Mouse (Mus musculus): ENCODE measurements around the gene Upb1. TPM values are rescaled to one million over a fixed set of nuclear protein-coding genes. Genes with fewer than 3 reads are reported as not detected.
"Not testable (repeated sequence)": the region's sequence is repeated elsewhere in the genome, so short reads cannot be mapped to it uniquely, and the experiment has no call there.

Upb1 gene
- polyA plus RNA-seq, 1 experiment from 2014 or later = 0.41 TPM

- H3K4me3 ChIP-seq (ENCODE audit: low read depth, low read length) = no peak overlapping the region
- H3K27me3 ChIP-seq (ENCODE audit: control insufficient read depth, insufficient read depth, low read depth, low read length) = no peaks in the 10 kb centered on the region
- H3K27ac ChIP-seq (ENCODE audit: low read length) = no peak overlapping the region
- H3K9me3 ChIP-seq (replicated peaks; ENCODE audit: control insufficient read depth, low read length, poor library complexity, severe bottlenecking) = no peaks in the 10 kb centered on the region
- no peak for ATAC-seq
- H3K4me2 ChIP-seq (ENCODE audit: low read length) = no peak overlapping the region
- no peak overlapping the region for H3K9ac ChIP-seq (ENCODE audit: low read depth, low read length)
- no peaks in the 10 kb centered on the region for H3K4me1 ChIP-seq (ENCODE audit: control insufficient read depth, insufficient read depth, low read length)
- 85% methylated on average over 2 of the region's 2 CpGs for WGBS
- no peaks in the 10 kb centered on the region for H3K36me3 ChIP-seq (ENCODE audit: control insufficient read depth, insufficient read depth, low read length)
These were observed 10.8 kb upstream of the Upb1 start for GRCm38 (mm10) chr10:75390156-75390555.

GRCm38 (mm10) chr10:75390832-75391231 is 10.1 kb upstream of the Upb1 start:
- WGBS = 90% methylated on average over 4 of the region's 4 CpGs
- ATAC-seq = no peak
- H3K4me2 ChIP-seq (ENCODE audit: low read length) = no peak overlapping the region

GRCm38 (mm10) chr10:75394796-75395195 is 6.1 kb upstream of the Upb1 start:
- H3K27me3 ChIP-seq (ENCODE audit: control insufficient read depth, insufficient read depth, low read depth, low read length) = no peaks in the 10 kb centered on the region
- H3K4me3 ChIP-seq (ENCODE audit: low read depth, low read length) = no peak overlapping the region
- H3K4me2 ChIP-seq (ENCODE audit: low read length) = no peak overlapping the region
- no peaks in the 10 kb centered on the region for H3K36me3 ChIP-seq (ENCODE audit: control insufficient read depth, insufficient read depth, low read length)
- no peak overlapping the region for H3K9ac ChIP-seq (ENCODE audit: low read depth, low read length)
- no peaks in the 10 kb centered on the region for H3K9me3 ChIP-seq (replicated peaks; ENCODE audit: control insufficient read depth, low read length, poor library complexity, severe bottlenecking)
- ATAC-seq = no peak
- peaks cover 3% of the 10 kb centered on the region; the same call in 1 of the 2 replicates for H3K4me1 ChIP-seq (ENCODE audit: control insufficient read depth, insufficient read depth, low read length)
- H3K27ac ChIP-seq (ENCODE audit: low read length) = no peak overlapping the region
- WGBS = 89% methylated on average over 8 of the region's 8 CpGs

More at GRCm38 (mm10) chr10:75390832-75391231, 10.1 kb upstream of the Upb1 start:
- no peaks in the 10 kb centered on the region for H3K36me3 ChIP-seq (ENCODE audit: control insufficient read depth, insufficient read depth, low read length)
- H3K9me3 ChIP-seq (replicated peaks; ENCODE audit: control insufficient read depth, low read length, poor library complexity, severe bottlenecking) = no peaks in the 10 kb centered on the region
- no peak overlapping the region for H3K27ac ChIP-seq (ENCODE audit: low read length)
- H3K9ac ChIP-seq (ENCODE audit: low read depth, low read length) = no peak overlapping the region
- H3K4me3 ChIP-seq (ENCODE audit: low read depth, low read length) = no peak overlapping the region
- no peaks in the 10 kb centered on the region for H3K27me3 ChIP-seq (ENCODE audit: control insufficient read depth, insufficient read depth, low read depth, low read length)
- H3K4me1 ChIP-seq (ENCODE audit: control insufficient read depth, insufficient read depth, low read length) = no peaks in the 10 kb centered on the region

GRCm38 (mm10) chr10:75396966-75397365 is 3.9 kb upstream of the Upb1 start:
- WGBS = 34% methylated on average over 14 of the region's 14 CpGs
- ATAC-seq = no peak
- no peaks in the 10 kb centered on the region for H3K9me3 ChIP-seq (replicated peaks; ENCODE audit: control insufficient read depth, low read length, poor library complexity, severe bottlenecking)
- H3K4me3 ChIP-seq (ENCODE audit: low read depth, low read length) = no peak overlapping the region
- peaks cover 3% of the 10 kb centered on the region; the same call in 1 of the 2 replicates for H3K4me1 ChIP-seq (ENCODE audit: control insufficient read depth, insufficient read depth, low read length)
- H3K36me3 ChIP-seq (ENCODE audit: control insufficient read depth, insufficient read depth, low read length) = no peaks in the 10 kb centered on the region
- H3K9ac ChIP-seq (ENCODE audit: low read depth, low read length) = no peak overlapping the region
- H3K4me2 ChIP-seq (ENCODE audit: low read length) = no peak overlapping the region
- H3K27ac ChIP-seq (ENCODE audit: low read length) = no peak overlapping the region
- H3K27me3 ChIP-seq (ENCODE audit: control insufficient read depth, insufficient read depth, low read depth, low read length) = no peaks in the 10 kb centered on the region

- ATAC-seq = no peak
- Histone ChIP-seq H3K4me2 (ENCODE audit: low read length) (no peak overlapping the region), H3K9ac (ENCODE audit: low read depth, low read length) (no peak overlapping the region), H3K9me3 (replicated peaks; ENCODE audit: control insufficient read depth, low read length, poor library complexity, severe bottlenecking) (no peaks in the 10 kb centered on the region), H3K36me3 (ENCODE audit: control insufficient read depth, insufficient read depth, low read length) (no peaks in the 10 kb centered on the region), H3K4me3 (ENCODE audit: low read depth, low read length) (no peak overlapping the region), H3K4me1 (ENCODE audit: control insufficient read depth, insufficient read depth, low read length) (0 out of 2 replicates have a peak, but pooled peaks cover 2% of the 10 kb centered on the region), H3K27ac (ENCODE audit: low read length) (no peak overlapping the region), H3K27me3 (ENCODE audit: control insufficient read depth, insufficient read depth, low read depth, low read length) (no peaks in the 10 kb centered on the region; the same call in 1 of the 2 replicates)
- WGBS = 91% methylated on average over 8 of the region's 8 CpGs
These were observed 5.0 kb downstream of the Upb1 start for GRCm38 (mm10) chr10:75405916-75406315.

GRCm38 (mm10) chr10:75406755-75407154 is 5.8 kb downstream of the Upb1 start:
- 55% methylated on average over 13 of the region's 13 CpGs for WGBS

GRCm38 (mm10) chr10:75407741-75408140 is 6.8 kb downstream of the Upb1 start:
- ATAC-seq = no peak
- no peak overlapping the region for H3K9ac ChIP-seq (ENCODE audit: low read depth, low read length)
- no peak overlapping the region for H3K27ac ChIP-seq (ENCODE audit: low read length)
- 76% methylated on average over 4 of the region's 4 CpGs for WGBS
- H3K36me3 ChIP-seq (ENCODE audit: control insufficient read depth, insufficient read depth, low read length) = no peaks in the 10 kb centered on the region
- no peaks in the 10 kb centered on the region; the same call in 1 of the 2 replicates for H3K27me3 ChIP-seq (ENCODE audit: control insufficient read depth, insufficient read depth, low read depth, low read length)
- H3K4me2 ChIP-seq (ENCODE audit: low read length) = no peak overlapping the region
- H3K4me1 ChIP-seq (ENCODE audit: control insufficient read depth, insufficient read depth, low read length) = peaks cover 9% of the 10 kb centered on the region; the same call in 1 of the 2 replicates
- H3K9me3 ChIP-seq (replicated peaks; ENCODE audit: control insufficient read depth, low read length, poor library complexity, severe bottlenecking) = no peaks in the 10 kb centered on the region
- no peak overlapping the region for H3K4me3 ChIP-seq (ENCODE audit: low read depth, low read length)

More at GRCm38 (mm10) chr10:75406755-75407154, 5.8 kb downstream of the Upb1 start:
- no peaks in the 10 kb centered on the region for H3K36me3 ChIP-seq (ENCODE audit: control insufficient read depth, insufficient read depth, low read length)
- 0 out of 2 replicates have a peak, but pooled peaks cover 2% of the 10 kb centered on the region for H3K4me1 ChIP-seq (ENCODE audit: control insufficient read depth, insufficient read depth, low read length)
- H3K4me3 ChIP-seq (ENCODE audit: low read depth, low read length) = no peak overlapping the region
- no peak overlapping the region for H3K9ac ChIP-seq (ENCODE audit: low read depth, low read length)
- H3K9me3 ChIP-seq (replicated peaks; ENCODE audit: control insufficient read depth, low read length, poor library complexity, severe bottlenecking) = no peaks in the 10 kb centered on the region
- H3K27me3 ChIP-seq (ENCODE audit: control insufficient read depth, insufficient read depth, low read depth, low read length) = no peaks in the 10 kb centered on the region; the same call in 1 of the 2 replicates
- H3K4me2 ChIP-seq (ENCODE audit: low read length) = no peak overlapping the region
- H3K27ac ChIP-seq (ENCODE audit: low read length) = no peak overlapping the region
- ATAC-seq = no peak

GRCm38 (mm10) chr10:75411343-75412113 is 10.6 kb downstream of the Upb1 start:
- not testable (repeated sequence) for H3K9ac ChIP-seq (ENCODE audit: low read depth, low read length); H3K36me3 ChIP-seq (ENCODE audit: control insufficient read depth, insufficient read depth, low read length); H3K27me3 ChIP-seq (ENCODE audit: control insufficient read depth, insufficient read depth, low read depth, low read length); ATAC-seq; H3K4me1 ChIP-seq (ENCODE audit: control insufficient read depth, insufficient read depth, low read length); H3K27ac ChIP-seq (ENCODE audit: low read length); H3K4me3 ChIP-seq (ENCODE audit: low read depth, low read length); H3K9me3 ChIP-seq (replicated peaks; ENCODE audit: control insufficient read depth, low read length, poor library complexity, severe bottlenecking); H3K4me2 ChIP-seq (ENCODE audit: low read length)
- 22% methylated on average over 8 of the region's 10 CpGs for WGBS
